Mouse (Mus musculus): ENCODE measurements around the gene Pced1b.

The Pced1b gene

DNA sequence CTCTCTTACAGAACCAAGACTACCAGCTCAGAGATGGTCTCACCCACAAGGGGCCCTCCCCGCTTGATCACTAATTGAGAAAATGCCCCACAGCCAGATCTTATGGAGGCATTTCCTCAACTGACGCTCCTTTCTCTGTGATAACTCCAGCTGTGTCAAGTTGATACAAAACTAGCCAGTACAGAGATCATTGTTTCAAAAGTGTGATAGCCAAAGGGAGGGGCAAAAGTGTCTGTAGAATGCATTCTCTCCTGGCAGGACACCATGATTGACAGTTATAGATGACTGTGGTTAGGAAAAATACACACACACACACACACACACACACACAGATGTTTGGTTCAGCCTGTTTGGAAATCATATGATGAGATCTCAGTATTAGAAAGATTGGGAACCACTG is 150.9 kb downstream of the Pced1b start:
- no peak for DNase-seq (ENCODE audit: low read depth, low spot score)

DNA sequence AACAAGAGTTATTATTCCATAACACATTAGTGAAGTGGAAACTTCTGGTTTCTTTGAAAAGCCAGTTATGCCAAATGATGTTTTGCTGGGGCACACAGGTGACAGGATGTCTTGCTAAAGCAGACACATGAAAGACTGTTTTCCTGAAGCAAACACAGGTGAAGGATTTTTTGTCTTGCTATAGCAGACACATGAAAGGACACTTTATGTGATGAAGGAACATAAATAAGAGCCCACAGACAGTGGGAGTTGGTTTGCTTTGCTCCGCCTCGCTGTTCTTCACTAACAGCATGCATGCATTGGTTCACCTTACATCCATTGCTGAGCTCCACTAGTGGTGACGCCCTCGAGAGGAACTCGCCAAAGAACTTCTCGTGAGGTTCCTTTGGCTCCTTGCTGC is 154.0 kb downstream of the Pced1b start:
- DNase-seq (ENCODE audit: low read depth, low spot score), result no peak

DNA sequence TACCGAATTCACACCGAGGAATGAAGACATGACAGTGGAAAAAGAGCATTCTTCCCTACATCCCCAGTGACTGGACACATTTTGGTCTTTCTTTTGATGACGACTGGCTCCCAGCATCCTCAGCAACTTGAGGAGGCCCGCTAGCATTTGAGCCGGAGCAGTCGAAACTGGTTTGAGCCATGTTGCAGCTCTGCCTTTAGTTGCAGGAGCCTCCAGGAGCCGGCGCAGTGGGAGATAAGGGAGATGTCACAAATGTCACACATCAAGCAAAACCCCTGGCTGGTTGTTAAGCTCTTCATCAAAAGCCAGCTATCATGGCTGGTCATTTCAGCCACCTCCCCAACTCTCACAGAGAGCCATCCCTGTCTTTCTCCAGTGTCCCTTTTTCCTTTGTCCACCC is 157.6 kb downstream of the Pced1b start:
- no peak for DNase-seq (ENCODE audit: low read depth, low spot score)

DNA sequence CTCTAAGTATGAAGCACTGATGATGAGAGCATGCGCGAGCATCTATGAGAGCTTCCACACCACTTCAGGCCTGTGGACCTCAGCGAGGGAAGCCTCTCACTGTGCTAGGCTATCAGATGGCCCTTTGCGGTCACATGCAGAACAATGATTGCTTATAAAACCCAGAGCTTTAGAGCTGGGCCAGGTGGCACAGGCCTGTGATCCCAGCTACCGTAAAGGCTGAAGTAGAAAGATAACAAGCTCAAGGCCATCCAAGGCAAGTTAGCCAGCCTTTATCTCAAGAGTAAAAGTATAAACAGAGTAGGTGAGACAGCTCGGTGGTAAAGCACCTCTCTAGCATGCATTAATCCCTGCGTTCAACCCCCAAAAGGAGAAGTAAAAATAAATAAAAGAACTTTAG is 158.1 kb downstream of the Pced1b start:
- DNase-seq (ENCODE audit: low read depth, low spot score), result no peak

DNA sequence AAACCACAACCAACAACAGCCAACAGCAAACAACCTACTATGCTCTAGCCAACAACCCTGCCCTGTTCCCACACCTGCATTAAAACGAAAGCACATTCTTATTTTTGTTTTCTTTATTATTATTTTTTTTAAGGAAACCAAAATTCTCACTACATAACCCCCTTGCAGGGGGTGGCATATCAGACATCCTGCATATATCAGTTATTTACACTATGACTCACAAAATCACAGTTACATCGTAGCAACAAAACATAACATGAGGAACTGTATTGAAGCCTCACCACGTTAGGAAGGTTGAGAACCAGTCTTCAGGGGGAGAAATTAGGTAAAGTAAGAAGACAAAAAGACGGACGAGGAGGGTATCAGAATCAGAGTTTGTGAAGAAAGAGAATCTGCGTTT is 159.2 kb downstream of the Pced1b start:
- DNase-seq (ENCODE audit: low read depth, low spot score), result no peak

DNA sequence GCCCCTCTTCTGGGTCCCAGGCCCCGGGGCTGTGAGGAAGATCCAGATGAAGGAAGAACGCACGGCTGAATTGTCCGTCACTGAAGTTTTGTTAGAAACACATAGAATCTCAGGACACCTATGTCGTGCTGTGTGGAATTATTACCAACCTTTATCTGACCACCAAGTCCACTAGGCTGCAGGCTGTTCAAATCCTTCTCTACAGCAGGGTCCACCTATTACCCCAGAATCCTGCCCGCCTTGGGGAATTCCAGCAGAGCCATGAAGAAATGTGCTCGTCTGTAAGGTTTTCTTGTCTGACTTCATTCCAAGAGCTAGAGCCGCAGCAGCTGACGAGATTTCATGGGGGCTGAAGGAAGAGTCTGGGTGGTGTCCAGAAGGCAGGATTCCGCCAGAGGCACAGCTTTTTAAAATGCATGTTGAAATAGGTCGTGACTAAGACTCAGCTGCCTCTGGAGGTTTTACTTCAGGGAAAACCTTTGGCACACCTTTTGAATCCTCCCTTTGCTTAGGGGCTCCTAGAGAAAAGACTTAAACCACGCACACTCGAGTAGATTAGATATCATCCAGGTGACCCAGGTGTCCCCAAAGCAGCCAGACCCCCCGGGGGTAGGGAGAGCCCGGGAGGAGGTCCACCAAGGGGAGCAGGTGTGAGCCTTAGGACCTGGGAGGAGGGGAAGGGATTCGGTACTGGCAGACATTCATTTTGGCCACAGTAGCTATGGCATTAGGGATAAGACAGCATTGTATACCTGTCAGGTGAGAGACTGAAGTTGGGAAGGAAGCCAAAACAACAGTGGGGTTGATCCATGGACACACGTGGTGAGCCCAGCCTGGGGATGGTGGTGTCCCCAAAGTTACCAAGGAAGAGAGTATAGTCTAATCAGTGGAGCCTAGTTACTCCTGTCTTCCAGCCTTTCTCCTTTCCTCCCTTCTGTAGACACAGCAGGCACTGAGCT is 160.9 kb downstream of the Pced1b start:
- DNase-seq (ENCODE audit: low read depth, low spot score), result peak; percentile 63

DNA sequence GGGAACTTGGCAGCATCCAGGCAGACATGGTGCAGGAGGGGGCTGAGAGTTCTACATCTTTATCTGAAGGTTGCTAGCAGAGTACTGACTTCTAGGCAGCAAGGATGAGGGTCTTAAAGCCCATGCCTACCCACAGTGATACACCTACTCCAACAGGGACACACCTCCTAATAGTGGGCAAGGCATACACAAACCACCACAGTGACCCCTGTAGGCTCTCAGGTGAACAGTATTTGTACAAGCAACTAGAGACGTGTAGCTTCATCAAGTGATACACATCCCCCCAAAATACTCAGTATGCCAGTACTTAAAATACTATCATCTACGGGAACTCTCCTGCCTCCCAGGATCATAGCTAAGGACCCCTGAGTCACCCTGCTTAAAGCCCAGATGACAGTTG is 164.2 kb downstream of the Pced1b start:
- DNase-seq (ENCODE audit: low read depth, low spot score), result no peak

DNA sequence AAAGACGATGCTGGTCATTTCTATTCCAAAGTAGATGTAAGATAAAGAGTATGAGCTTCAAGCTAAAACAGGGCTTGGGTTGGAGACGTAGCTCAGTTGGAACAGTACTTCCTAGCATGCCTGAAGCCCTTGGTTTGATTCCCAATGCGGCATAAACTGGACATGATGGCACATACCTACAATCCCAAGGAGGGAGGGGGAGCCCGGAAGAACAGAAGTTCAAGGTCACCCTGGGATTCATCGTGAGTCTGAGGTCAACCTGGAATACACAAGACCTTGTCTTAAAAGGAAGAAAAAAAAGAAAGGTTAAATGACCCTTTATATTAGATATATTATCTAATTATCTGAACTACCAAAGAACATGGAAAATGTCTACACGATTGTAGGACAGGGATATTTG is 164.8 kb downstream of the Pced1b start:
- no peak for DNase-seq (ENCODE audit: low read depth, low spot score)

DNA sequence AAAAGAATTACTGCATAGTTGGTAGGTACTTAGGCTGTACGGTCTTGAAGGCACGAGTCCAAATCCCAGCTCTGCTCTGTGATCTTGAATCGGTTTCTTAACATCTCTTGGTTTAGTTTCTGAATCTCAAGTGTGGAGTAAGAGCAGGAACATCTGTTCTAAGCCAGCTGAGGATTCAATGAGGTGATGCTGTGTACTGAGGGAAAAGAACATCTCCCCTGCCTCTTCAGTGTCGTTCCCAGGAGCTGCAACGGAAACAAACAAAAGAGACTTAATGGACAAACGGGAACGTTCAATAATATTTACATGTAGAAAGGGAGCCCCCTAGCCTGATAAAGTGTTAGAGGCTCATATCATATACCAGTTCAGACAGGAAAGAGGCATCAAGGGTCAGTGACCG is 165.4 kb downstream of the Pced1b start:
- no peak for DNase-seq (ENCODE audit: low read depth, low spot score)

DNA sequence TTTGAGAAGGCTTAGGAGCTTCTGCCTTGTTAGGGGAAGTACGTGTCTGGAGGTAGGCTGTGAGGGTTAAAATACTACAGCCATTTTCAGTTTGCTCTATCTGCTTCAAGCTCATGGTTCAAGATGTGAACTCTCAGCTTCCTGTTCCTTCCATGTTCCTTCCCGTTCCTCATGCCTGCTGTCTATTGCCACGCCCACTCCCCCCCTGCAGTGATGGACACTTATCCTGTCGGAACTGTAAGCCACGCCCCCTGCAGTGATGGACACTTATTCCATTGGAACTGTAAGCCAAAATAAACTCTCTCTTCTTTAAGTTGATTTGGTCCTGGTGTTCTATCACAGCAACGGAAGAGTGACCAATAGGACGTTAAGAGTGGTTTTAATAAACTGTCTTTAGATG is 166.0 kb downstream of the Pced1b start:
- no peak for DNase-seq (ENCODE audit: low read depth, low spot score)

DNA sequence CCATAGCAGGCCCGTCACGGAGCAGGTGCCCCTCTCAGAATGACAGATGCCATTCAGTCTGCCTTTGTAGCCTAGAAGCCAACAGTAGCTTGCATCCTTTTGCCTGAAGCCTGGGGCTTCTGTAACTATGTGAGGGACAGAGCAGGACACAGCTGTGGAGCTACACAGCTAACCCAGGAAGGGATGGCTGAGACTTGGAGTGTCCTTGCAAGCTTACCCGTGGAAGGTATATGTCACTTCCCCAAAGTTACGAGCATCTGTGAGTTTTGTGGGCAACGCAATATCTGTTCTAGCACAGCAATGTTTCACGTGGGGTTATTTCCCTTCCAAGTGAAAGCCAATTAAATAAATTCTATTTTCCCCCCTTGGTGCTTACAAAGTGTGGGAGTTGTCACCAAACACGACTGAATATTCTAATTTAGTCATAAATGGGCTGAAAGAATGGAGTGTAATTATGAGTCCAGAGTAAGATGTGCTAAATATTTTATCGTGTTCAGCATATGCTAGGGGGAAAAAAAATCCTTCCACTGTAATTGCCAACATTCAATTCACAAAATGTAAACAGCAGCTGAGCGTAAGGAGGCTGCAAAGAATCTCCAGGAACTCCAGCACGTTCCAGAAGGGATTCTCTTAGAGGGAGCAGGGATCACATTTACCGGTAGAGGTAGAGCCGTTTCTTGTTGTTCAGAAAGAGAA is 168.0 kb downstream of the Pced1b start:
- DNase-seq (ENCODE audit: low read depth, low spot score), result no peak

DNA sequence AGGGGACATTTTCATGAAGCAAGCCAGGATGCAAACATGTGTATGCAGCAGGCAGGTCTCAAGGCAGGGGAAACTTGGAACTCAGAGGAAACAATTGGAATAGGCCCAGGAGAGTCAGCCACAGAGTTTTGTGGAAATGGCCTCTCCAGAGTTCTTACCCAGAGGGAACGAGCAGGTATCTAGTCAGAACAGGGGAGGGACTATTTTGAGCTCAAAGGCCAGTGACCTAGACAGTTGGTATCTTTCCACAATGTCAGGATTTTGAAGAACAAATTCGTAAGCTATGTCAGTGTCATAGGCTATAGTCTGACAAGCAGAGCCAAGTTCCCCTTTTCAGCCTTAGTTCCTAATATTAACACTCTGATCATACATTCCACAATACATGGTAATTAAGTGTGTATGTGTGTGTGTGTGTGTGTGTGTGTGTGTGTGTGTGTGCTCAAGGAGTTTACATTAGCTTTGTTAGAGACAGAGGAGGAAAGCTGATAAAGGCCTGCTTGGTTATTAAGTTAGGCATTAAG is 168.6 kb downstream of the Pced1b start:
- DNase-seq (ENCODE audit: low read depth, low spot score), result no peak

DNA sequence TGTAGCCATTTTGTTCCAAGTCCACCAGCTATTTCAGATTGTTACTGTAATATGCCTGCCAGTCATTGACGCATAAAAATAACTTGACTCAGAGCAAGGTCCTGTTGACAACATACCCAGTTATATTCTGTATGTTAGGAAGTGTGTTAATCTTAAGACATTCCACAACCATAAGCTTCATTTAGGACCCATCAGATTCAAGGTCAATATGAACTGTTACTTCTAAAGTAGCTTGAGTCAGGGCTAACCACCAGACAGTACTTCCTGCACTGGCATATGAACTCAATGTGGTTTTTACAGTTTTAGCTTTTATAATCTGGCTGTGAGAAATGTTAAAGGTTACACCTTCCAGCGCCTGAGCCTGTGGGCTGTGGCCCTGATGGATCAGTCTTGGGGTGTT is 173.4 kb downstream of the Pced1b start:
- no peak for DNase-seq (ENCODE audit: low read depth, low spot score)

DNA sequence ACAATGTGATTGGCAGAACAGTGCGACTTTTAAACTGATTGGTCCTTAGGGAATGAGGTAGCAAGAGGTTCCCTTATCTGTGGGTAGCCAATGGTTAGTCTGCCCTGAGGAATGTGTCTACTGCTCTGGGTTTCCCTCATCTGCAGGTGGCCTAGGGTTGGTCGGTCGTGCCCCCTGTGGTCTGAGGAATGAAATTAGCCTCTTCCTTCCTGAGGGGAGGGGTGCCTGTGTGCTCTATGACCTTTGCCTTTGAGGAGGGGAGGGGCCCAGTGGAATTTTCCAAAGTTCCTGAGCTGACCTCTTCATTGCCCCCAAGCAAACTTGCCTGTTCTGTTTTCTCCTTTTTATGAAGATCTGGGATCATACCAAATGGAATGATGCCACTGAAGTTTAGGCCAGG is 174.6 kb downstream of the Pced1b start:
- DNase-seq (ENCODE audit: low read depth, low spot score), result no peak

DNA sequence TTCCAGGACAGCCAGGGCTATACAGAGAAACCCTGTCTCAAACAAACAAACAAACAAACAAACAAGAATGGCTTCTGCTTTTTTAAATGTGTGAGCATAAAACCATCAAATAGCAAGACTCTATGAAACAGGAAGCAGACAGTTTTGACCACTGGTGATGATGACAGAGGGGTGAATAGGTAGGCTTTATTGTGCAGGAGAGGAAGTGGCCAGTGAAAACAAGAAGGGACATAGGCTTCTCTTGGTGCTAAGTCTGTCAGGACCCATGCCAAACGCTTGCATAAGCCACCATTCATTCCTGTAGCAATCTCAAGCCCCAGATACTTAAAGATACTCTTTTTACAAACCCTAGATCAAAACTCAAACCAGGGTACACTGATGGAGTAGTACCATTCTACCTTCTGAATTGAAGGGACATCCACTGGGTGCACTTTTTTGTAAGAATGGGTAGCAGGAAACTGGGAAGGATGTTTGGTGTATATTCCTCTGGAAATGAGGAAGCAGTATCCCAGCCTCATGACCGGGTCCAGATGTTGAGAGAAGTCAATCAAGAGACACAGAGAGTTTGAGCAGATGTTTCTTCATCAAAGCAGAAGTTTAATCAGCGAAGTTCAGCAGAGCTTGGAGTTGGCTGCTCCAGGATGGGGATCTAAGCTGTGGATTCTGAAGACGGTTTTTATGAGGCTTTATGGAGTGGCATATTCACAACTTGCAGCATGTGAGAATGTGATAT is 175.5 kb downstream of the Pced1b start:
- no peak for DNase-seq (ENCODE audit: low read depth, low spot score)

DNA sequence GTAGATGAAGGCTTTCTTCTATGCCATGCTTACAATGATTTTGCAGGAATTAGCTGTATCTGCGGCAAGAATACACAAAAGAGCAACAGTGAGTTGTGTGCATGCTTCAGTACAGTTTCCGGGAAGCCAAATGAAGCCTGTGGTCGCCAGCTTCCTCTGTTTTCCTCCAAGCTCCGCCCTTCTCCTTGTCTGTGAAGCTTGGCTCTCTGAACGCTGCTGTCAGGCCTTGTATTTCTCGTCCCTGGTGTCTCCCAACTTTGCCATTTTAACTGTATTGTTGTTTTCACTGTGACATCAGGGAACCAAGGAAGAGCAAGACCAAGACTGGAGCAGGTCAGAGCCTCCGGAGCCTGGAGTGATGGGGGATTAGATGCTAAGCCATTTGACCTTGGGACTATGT is 177.5 kb downstream of the Pced1b start:
- no peak for DNase-seq (ENCODE audit: low read depth, low spot score)

DNA sequence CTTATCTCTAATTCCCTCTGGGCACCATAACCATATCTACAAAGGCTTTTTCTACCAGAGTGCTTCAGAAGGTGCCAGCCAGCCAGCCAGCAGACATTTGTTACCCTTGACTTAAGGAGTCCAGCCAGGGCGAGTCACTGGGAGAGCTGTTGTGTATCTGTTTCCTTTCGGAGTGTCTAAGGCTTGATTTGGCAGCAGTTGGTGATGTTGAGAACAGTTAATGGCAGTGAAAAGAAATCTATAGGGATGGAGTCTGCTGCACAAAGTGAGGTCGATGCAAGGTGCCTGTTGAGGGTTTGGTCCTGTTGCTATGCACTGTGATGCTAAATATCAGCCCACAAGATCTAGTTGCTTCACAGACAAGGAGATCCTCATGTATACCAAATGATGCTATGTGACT is 178.1 kb downstream of the Pced1b start:
- DNase-seq (ENCODE audit: low read depth, low spot score), result no peak

DNA sequence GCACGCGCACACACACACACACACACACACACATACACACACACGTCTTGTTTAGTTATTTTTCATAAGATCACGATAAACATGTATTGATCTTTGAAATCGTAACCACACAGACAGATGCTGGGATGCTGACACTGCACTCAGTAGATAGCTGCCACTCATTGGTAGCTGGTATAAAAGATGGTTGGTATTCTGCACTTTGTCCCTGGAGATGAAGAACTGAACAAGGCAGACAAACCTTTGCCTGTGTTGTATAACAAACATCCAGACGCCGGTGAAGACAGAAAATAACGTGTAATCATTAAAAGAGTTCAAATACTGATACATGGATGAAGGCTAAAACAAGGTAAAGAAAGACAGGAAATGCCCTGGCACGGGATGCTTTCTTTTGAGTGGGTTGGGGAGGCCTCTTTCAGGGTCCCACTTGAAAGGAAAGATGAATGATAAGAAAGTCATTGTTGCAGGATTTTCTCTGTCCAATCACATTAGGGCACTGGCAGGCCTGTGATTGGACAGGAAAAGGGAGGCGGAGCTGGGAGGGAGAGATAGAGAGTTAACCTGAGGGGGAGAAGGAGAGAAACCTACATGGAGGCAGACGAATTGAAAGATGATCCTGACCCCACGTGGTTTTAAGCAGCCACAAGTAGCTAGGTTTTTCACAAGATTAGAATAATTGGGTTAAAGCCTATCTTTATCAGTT is 182.4 kb downstream of the Pced1b start:
- no peak for DNase-seq (ENCODE audit: low read depth, low spot score)

DNA sequence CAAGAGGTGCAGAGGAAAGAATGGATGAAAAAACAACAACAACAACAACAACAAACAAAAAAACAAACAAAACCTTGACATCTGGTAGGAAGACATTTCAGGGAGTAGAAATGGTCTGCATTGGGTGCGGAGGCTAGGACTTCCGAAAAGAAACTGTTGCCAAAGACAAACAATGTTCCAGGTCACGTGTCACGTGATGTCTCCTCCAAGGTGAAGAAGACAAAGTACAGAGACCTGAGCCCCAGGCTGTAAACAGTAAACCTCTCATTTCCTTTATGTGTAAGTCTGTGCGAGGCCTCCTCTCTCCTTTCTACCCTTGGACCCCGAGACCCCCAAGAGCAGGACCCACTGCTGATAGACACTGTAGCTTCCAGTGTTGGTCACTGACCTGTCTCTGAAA is 184.6 kb downstream of the Pced1b start:
- DNase-seq (ENCODE audit: low read depth, low spot score), result no peak

DNA sequence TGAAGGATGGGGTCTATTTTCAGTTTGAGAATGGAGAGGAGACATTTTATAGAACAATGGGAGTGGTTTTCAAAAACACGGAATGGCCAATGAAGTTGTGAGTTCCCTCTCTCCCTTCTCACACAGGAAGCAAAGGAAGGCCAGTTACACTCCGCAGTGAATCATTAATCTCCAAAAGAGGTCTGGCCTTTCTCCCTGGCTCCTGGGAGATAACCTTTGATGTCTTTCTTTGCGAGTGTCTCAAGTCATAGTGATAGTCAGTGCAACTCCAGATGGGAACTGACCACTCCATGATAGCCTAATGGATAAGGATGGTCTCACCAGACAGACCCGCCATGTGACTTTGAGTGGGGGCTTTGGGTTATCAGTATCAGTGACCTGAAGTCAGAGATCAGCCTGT is 185.3 kb downstream of the Pced1b start:
- DNase-seq (ENCODE audit: low read depth, low spot score), result no peak

All from 3T3-L1 (cell line).